ENCODE assay signal across 18 mouse cellular contexts in genomic region chrX:134912805-134913204, GRCm38 (mm10). TPM values are rescaled to one million over a fixed set of nuclear protein-coding genes. Genes with fewer than 3 reads are reported as not detected.
DNase-seq lines count a peak whose midpoint lies in the region; ATAC-seq and TF ChIP-seq lines count a peak whose summit lies in the region.
"Had no signal": no experiment of that assay in that cellular context is flagged by ENCODE, and none has a peak within 500 bp of the region (broad histone marks: within the 10 kb centered on the region; RNA-seq: fewer than 3 reads in every experiment).

No protein-coding gene starts in this region.

- no peaks in the 10 kb centered on the region for H3K27me3 ChIP-seq in kidney, adult 2 months (replicated peaks; ENCODE audit: control insufficient read depth, insufficient read depth, low read length)
- H3K27me3 ChIP-seq in lung, embryonic 15.5 days: no peaks in the 10 kb centered on the region
- H3K27me3 ChIP-seq in stomach, embryonic 15.5 days (replicated peaks): no peaks in the 10 kb centered on the region
- H3K27me3 ChIP-seq: embryonic facial prominence, embryonic 13.5 days; forebrain, embryonic 12.5 days; megakaryocyte, embryonic 14.5 days had no signal

- peak; percentile 55; the same call in 1 of the 2 replicates for ATAC-seq in lung, embryonic 15.5 days (ENCODE audit: borderline replicate concordance, extremely low read depth, low FRiP score, low TSS enrichment)
- ATAC-seq in stomach, embryonic 15.5 days (ENCODE audit: insufficient read depth, low FRiP score, low read depth): no peak

- no peaks in the 10 kb centered on the region for H3K9me3 ChIP-seq in lung, embryonic 15.5 days
- H3K9me3 ChIP-seq in stomach, embryonic 15.5 days: no peaks in the 10 kb centered on the region
- H3K9me3 ChIP-seq: embryonic facial prominence, embryonic 13.5 days; forebrain, embryonic 12.5 days; limb, embryonic 10.5 days; megakaryocyte, embryonic 14.5 days; neural tube, embryonic 13.5 days had no signal

- no peak for DNase-seq in gastrocnemius, adult 2 months
- DNase-seq in gastrocnemius, adult 18-20 months (ENCODE audit: low spot score): no peak
- peak; percentile 5 for DNase-seq in kidney, adult 2 months
- DNase-seq in kidney, adult 8-10 months: no peak
- no peak for DNase-seq in lung, postnatal 36 days

- TF ChIP-seq POLR2A in kidney, adult 2 months (IDR thresholded peaks at IDR 0.05; ENCODE audit: low read depth, low read length): no peak

- no peak overlapping the region for H3K4me3 ChIP-seq in gastrocnemius, adult 2 months
- H3K4me3 ChIP-seq in kidney, adult 2 months (ENCODE audit: insufficient read depth, low read depth, low read length): no peak overlapping the region
- H3K4me3 ChIP-seq in lung, embryonic 15.5 days: no peak overlapping the region
- no peak overlapping the region for H3K4me3 ChIP-seq in stomach, embryonic 15.5 days (replicated peaks)
- H3K4me3 ChIP-seq: embryonic facial prominence, embryonic 13.5 days; erythroblast, embryonic 14.5 days; forebrain, embryonic 12.5 days; layer of hippocampus, adult 2 months; limb, embryonic 10.5 days; neural tube, embryonic 13.5 days had no signal

- WGBS in kidney, adult 2 months: 66% methylated on average over 2 of the region's 2 CpGs
- 34% methylated on average over 2 of the region's 2 CpGs for WGBS in lung, embryonic 15.5 days
- 36% methylated on average over 2 of the region's 2 CpGs for WGBS in stomach, embryonic 15.5 days

- intact Hi-C loops in gastrocnemius, adult 2 months (cut with DNase I): loop anchor here (5.0 to 10.0 kb wide), 4 partner anchors 166 to 308 kb away; partner anchors contain the start of genes Gla and Hnrnph2

- H3K4me2 ChIP-seq in lung, embryonic 15.5 days: no peak overlapping the region; the same call in 1 of the 2 replicates
- 0 out of 2 replicates have a peak overlapping the region, but pooled peaks have one; percentile 8 for H3K4me2 ChIP-seq in stomach, embryonic 15.5 days
- H3K4me2 ChIP-seq: embryonic facial prominence, embryonic 13.5 days; forebrain, embryonic 12.5 days; hindbrain, embryonic 14.5 days; liver, embryonic 11.5 days; neural tube, embryonic 13.5 days had no signal

- H3K36me3 ChIP-seq in kidney, adult 2 months (ENCODE audit: control insufficient read depth, insufficient read depth, low read length): no peaks in the 10 kb centered on the region
- no peaks in the 10 kb centered on the region for H3K36me3 ChIP-seq in lung, embryonic 15.5 days
- H3K36me3 ChIP-seq in stomach, embryonic 15.5 days: no peaks in the 10 kb centered on the region
- H3K36me3 ChIP-seq: embryonic facial prominence, embryonic 13.5 days; forebrain, embryonic 12.5 days; limb, embryonic 10.5 days; neural tube, embryonic 13.5 days had no signal

- no peak overlapping the region for H3K9ac ChIP-seq in lung, embryonic 15.5 days
- no peak overlapping the region for H3K9ac ChIP-seq in stomach, embryonic 15.5 days
- H3K9ac ChIP-seq: embryonic facial prominence, embryonic 13.5 days; forebrain, embryonic 12.5 days; hindbrain, embryonic 14.5 days; liver, postnatal 0 days; neural tube, embryonic 13.5 days had no signal

- no peaks in the 10 kb centered on the region for H3K4me1 ChIP-seq in kidney, adult 2 months (ENCODE audit: control insufficient read depth, insufficient read depth, low read length)
- no peaks in the 10 kb centered on the region for H3K4me1 ChIP-seq in lung, embryonic 15.5 days
- no peaks in the 10 kb centered on the region for H3K4me1 ChIP-seq in stomach, embryonic 15.5 days
- H3K4me1 ChIP-seq: embryonic facial prominence, embryonic 13.5 days; forebrain, embryonic 12.5 days; limb, embryonic 10.5 days; neural tube, embryonic 13.5 days had no signal

- H3K27ac ChIP-seq in gastrocnemius, adult 2 months: 0 out of 2 replicates have a peak overlapping the region, but pooled peaks have one; percentile 43
- H3K27ac ChIP-seq in kidney, adult 2 months (ENCODE audit: insufficient read depth, low read depth, low read length): no peak overlapping the region
- 0 out of 2 replicates have a peak overlapping the region, but pooled peaks have one; percentile 1 for H3K27ac ChIP-seq in lung, embryonic 15.5 days
- no peak overlapping the region for H3K27ac ChIP-seq in stomach, embryonic 15.5 days
- H3K27ac ChIP-seq: embryonic facial prominence, embryonic 13.5 days; forebrain, embryonic 12.5 days; hindbrain, embryonic 14.5 days; layer of hippocampus, adult 2 months; limb, embryonic 10.5 days; neural tube, embryonic 13.5 days had no signal

- TF ChIP-seq CTCF in gastrocnemius, adult 2 months (IDR thresholded peaks at IDR 0.05): no peak
- TF ChIP-seq CTCF in kidney, adult 2 months (conservative IDR thresholded peaks at IDR 0.05; ENCODE audit: insufficient read depth, insufficient read length, low read depth, low read length): no peak

RNA-seq across cellular contexts. Expression of gene Nxf2, which starts 51.7 kb away (rescaled TPM):
- not detected for total RNA-seq in gastrocnemius, adult 2 months (2021)
- not detected for total RNA-seq in gastrocnemius, adult 18-20 months (2021)
- not detected in 2 replicates for polyA plus RNA-seq in kidney, adult 2 months (2012; rRNA removed)
- polyA plus RNA-seq in lung, embryonic 15.5 days (2015; fragmentation: Nextera tagmentation; extraction: Ambion mirVana): 0.47 and 0.93 TPM in 2 replicates
- polyA plus RNA-seq in stomach, embryonic 15.5 days (2015; fragmentation: Nextera tagmentation; extraction: Ambion mirVana): 0.50 and 0.83 TPM in 2 replicates
- polyA plus RNA-seq: erythroblast, embryonic 14.5 days; spleen, adult 2 months had no signal

Comparison
In these comparisons a context has a peak if more than half of its experiments do, and no peak if none do; other contexts are left out.
1. H3K27ac ChIP-seq: peak in gastrocnemius, adult 2 months (single experiment) and lung, embryonic 15.5 days (single experiment); none in kidney, adult 2 months (single experiment) and stomach, embryonic 15.5 days (single experiment).